Mouse (Mus musculus): ENCODE measurements at regions not wholly inside any gene's neighbourhood (a gene's known extent, or its start where the extent isn't known, plus 50 kb on each side); places are given as distances from the start of the nearest gene placed in this dataset.

GRCm38 (mm10) chr9:25426941-25427340 is 54.4 kb upstream of the Eepd1 start:
- Histone ChIP-seq H3K4me2 (ENCODE audit: low read depth, low read length) (no peak overlapping the region), H3K9ac (replicated peaks) (no peak overlapping the region), H3K4me1 (ENCODE audit: insufficient read depth) (no peaks in the 10 kb centered on the region), H3K27me3 (ENCODE audit: insufficient read depth, low read length) (no peaks in the 10 kb centered on the region), H3K9me3 (ENCODE audit: low read length) (no peaks in the 10 kb centered on the region), H3K36me3 (replicated peaks; ENCODE audit: insufficient read depth, low read length) (no peaks in the 10 kb centered on the region), H3K27ac (ENCODE audit: low read depth) (no peak overlapping the region), H3K4me3 (ENCODE audit: low read depth, low read length) (no peak overlapping the region)
- ATAC-seq (no peak), DNase-seq (no peak)
- 74% methylated on average over 1 of the region's 1 CpGs for WGBS (ENCODE audit: insufficient replicate concordance)
- TF ChIP-seq CTCF (IDR thresholded peaks at IDR 0.05; ENCODE audit: low read depth) (no peak), EP300 (IDR thresholded peaks at IDR 0.05; ENCODE audit: low read depth) (no peak)

- TF ChIP-seq CTCF (IDR thresholded peaks at IDR 0.05; ENCODE audit: low read depth) (no peak), EP300 (IDR thresholded peaks at IDR 0.05; ENCODE audit: low read depth) (no peak)
- Histone ChIP-seq H3K9me3 (ENCODE audit: low read length) (no peaks in the 10 kb centered on the region), H3K4me2 (ENCODE audit: low read depth, low read length) (no peak overlapping the region), H3K9ac (replicated peaks) (no peak overlapping the region), H3K36me3 (replicated peaks; ENCODE audit: insufficient read depth, low read length) (no peaks in the 10 kb centered on the region), H3K27me3 (ENCODE audit: insufficient read depth, low read length) (no peaks in the 10 kb centered on the region), H3K27ac (ENCODE audit: low read depth) (no peak overlapping the region), H3K4me1 (ENCODE audit: insufficient read depth) (no peaks in the 10 kb centered on the region), H3K4me3 (ENCODE audit: low read depth, low read length) (no peak overlapping the region)
- DNase-seq, result no peak
- WGBS (ENCODE audit: insufficient replicate concordance), result 69% methylated on average over 6 of the region's 6 CpGs
- ATAC-seq, result no peak
Observed at GRCm38 (mm10) chr9:25429450-25430213, 51.7 kb upstream of the Eepd1 start.

Measured in liver, postnatal 0 days (tissue).